Mouse (Mus musculus): ENCODE results near the gene Tenm2.

Tenm2 gene

GRCm38 (mm10) chr11:36139521-36139920, 1096.2 kb downstream of the Tenm2 start:
- POLR2A ChIA-PET = no interaction called here
- CTCF ChIA-PET = interaction anchor here in 1 of 4 experiments (0.6 kb wide), 1 partner anchor 391 kb away, joined by 3 read pairs; no protein-coding TSS in a partner anchor

GRCm38 (mm10) chr11:36137840-36138239, 1097.9 kb downstream of the Tenm2 start:
- POLR2A ChIA-PET = no interaction called here
- CTCF ChIA-PET = no interaction called here

- POLR2A ChIA-PET = no interaction called here
- CTCF ChIA-PET = interaction anchor here in 1 of 4 experiments (0.7 kb wide), 1 partner anchor 198 kb away, joined by 3 read pairs; no protein-coding TSS in a partner anchor
Observed at GRCm38 (mm10) chr11:36137276-36137675, 1098.5 kb downstream of the Tenm2 start.

- CTCF ChIA-PET = no interaction called here
- POLR2A ChIA-PET = no interaction called here
Observed at GRCm38 (mm10) chr11:36134645-36135044, 1101.1 kb downstream of the Tenm2 start.

GRCm38 (mm10) chr11:36123275-36123674, 1112.5 kb downstream of the Tenm2 start:
- CTCF ChIA-PET = interaction anchor here in 1 of 4 experiments (0.7 kb wide), 2 partner anchors 100 to 1116 kb away, joined by 3 to 15 read pairs; no protein-coding TSS in a partner anchor
- POLR2A ChIA-PET = no interaction called here

DNA sequence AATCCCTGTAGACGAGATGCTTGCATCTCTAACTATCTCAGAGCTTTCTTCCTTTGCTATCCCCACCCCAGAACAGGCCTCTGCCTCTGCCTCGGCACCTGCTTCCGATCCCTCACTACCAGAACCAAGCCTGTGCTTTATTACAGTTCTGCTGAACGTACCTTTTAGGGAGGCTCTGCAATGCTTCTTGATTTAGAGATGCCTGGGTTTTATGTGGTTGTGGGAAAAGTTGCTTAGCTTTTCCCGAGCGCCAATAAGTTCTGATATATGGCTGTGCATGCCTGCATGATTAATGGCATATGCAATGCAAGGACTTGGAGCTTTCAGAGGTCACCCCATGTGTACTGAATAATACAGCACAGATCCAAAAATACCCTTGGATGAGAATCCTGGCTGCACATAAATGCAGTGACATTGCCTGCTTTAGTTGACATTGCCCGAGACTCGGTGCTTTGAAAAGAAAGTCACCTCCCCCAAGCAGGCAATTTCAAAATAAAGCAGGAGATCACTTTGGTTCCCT, 1114.3 kb downstream of the Tenm2 start:
- CTCF ChIA-PET = no interaction called here
- POLR2A ChIA-PET = interaction anchor here in 1 of 4 experiments (0.6 kb wide), 1 partner anchor 181 kb away, joined by 4 read pairs; no protein-coding TSS in a partner anchor

DNA sequence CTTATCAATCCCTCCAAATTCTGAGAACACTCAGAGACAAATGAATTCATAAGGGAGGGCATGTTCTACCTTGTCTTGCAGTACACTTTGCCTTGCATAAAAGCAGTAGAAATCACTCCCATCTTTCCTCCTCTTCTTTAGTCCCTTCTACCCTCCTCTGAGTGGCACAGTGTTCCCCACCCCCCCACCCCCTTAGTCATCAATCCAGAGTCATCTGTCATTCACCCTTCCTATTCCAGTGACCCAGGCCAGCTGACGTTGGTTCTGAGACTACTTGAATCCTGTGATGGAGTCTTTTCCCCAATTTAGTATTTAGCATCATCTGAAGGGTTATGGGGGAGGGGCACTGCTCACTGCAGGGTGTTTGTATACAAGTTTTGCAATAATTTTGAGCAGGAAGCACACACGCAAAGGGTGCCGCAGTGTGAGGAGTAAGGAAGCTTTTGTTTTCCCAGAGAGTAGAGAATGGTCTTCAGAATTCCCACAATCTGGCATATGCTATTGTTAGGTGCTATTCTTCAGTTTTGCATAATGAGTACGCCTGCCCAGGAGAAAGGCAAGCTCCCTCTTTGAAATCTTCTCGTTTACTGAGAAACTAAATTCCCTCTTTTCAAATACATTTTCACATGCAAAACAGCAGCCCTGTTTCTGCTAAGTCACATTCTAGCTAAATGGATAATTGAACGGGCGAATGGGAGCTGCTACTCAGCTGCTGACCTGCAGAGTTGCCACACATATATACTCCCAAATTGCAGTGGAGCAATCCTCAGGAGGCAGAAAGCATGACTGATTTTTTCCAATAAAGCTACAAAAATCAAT, 1115.0 kb downstream of the Tenm2 start:
- ChIA-PET POLR2A (no interaction called here), CTCF (no interaction called here)

- CTCF ChIA-PET = interaction anchor here in 1 of 4 experiments (0.7 kb wide), 1 partner anchor 68 kb away, joined by 3 read pairs; no protein-coding TSS in a partner anchor
- POLR2A ChIA-PET = no interaction called here
Observed at GRCm38 (mm10) chr11:36113326-36113725, 1122.4 kb downstream of the Tenm2 start.

DNA sequence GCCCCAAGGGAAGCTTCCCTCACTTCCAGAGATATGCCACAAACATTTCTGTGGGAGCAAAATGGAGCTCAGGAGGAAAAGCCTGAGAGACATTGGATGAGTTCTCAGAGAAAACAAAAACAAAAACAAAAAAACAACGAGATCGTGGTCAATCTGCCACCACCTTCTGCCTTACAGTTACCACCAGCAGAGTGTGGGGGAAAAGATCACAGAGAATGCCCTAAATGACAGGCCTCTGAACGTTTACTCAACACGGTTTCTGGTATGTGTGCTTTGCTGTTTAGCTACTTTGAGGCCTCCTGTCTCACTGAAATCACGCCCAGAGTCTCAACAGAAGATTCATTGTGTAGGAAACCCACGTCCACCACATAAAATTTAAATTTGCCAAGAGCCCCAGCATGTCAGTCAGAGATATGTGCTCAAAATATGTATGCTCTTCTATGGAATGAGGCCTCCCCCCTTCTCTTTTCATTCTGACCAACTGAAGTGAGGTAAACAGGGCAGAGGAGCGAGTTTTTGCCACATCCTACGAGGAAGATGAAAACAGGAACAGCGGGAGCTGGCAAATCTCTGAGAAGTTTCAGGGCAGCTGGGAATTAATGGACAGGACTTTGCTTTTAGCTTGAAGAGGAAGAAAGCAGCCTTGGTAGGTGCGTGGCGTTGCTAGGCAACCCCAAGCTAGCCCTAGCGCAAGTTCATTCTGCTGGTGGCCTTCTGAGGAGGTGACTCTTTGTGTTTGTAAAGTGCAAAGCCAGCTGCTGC, 1126.6 kb downstream of the Tenm2 start:
- ChIA-PET POLR2A (no interaction called here), CTCF (no interaction called here)

DNA sequence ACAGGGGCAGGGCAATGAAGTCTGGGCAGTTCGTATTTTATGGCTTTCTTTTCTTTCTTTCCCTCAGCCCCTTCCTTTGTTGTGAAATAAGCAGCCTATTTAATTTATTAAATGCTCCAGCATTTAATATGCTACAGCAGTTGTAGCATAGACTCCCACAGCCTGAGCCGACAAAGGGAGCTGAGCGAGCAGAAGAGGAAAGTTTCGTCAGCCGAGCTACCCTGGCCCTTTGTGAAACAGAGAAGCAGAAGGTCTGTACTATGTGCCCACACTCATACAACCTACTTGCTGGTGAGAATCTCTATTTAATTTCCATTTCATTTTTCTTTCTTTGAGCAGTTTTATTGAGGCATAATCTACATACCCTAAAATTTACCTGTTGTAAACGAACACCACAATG, 1127.9 kb downstream of the Tenm2 start:
- ChIA-PET POLR2A (interaction anchor here in 1 of 4 experiments (0.7 kb wide), 1 partner anchor 36 kb away, joined by 3 read pairs; no protein-coding TSS in a partner anchor), CTCF (interaction anchor here in 1 of 4 experiments (1.0 kb wide), 1 partner anchor 62 kb away, joined by 3 read pairs; no protein-coding TSS in a partner anchor)

DNA sequence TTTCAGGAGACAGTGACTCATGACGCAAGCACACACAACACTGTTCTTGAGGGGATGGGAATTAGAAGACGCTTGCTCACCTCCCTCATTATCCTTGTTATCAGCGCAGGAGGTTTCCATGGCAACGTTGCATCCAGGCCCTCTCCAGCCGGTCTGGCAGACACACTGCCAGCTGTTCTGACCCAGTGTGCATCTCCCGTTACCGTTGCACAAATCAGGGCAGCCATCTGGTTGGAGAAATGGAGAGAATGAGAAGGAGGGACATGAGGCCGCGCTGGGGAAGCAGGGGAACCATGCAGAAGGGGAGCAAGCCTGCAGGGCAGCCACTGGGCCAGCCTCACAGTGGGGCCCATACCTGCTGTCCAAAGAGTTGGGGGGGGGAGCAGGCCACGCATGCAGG, 1129.1 kb downstream of the Tenm2 start:
- POLR2A ChIA-PET = no interaction called here
- CTCF ChIA-PET = interaction anchor here in 1 of 4 experiments (0.7 kb wide), 1 partner anchor 323 kb away, joined by 3 read pairs; no protein-coding TSS in a partner anchor

DNA sequence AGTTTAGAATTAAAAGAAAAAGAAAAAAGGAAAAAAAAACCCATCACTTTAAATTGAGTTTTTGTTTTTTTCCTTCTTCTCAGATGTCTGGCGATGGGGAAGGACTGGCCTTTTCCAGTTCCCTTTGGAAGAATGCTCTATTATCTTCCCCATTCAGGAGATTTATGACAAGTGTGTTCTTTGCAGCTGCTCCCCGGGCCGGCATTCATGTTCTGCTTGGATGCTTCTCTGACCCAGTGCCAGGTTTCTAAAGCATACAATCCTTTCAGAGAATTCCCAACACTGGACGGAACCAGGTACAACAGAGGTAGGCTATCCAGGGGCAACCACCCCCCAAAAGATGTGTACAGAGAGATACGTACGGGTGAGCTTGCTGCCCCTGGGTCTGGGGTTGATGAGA, 1132.2 kb downstream of the Tenm2 start:
- ChIA-PET POLR2A (no interaction called here), CTCF (no interaction called here)

GRCm38 (mm10) chr11:36096219-36096618, 1139.5 kb downstream of the Tenm2 start:
- CTCF ChIA-PET = no interaction called here
- POLR2A ChIA-PET = interaction anchor here in 1 of 4 experiments (0.6 kb wide), 1 partner anchor 40 kb away, joined by 4 read pairs; no protein-coding TSS in a partner anchor

DNA sequence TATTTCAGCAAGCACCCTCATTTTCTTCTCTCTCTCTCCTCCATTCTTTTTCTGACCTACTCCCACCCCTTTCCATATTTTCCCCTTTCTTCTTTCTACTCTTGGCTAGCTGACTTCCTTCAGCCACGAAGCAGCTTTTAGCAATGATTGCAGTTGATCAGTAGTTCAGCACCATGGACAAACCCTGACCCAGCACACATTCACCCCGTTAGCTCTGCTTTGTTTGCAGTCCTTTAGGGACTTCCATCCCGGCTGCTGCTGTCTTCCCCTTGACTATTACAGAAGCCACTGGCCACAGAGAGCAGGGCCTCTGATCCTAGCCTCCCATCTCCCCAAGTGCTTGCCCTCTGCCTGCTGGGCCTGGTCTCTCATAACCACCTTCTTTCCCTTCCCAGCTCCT, 1145.6 kb downstream of the Tenm2 start:
- ChIA-PET CTCF (interaction anchor here in 2 of 4 experiments (1.0 to 1.3 kb wide), 4 partner anchors 18 to 131 kb away, joined by 3 to 4 read pairs (median 3); no protein-coding TSS in a partner anchor), POLR2A (interaction anchor here in 1 of 4 experiments (0.6 kb wide), 1 partner anchor 115 kb away, joined by 4 read pairs; no protein-coding TSS in a partner anchor)

DNA sequence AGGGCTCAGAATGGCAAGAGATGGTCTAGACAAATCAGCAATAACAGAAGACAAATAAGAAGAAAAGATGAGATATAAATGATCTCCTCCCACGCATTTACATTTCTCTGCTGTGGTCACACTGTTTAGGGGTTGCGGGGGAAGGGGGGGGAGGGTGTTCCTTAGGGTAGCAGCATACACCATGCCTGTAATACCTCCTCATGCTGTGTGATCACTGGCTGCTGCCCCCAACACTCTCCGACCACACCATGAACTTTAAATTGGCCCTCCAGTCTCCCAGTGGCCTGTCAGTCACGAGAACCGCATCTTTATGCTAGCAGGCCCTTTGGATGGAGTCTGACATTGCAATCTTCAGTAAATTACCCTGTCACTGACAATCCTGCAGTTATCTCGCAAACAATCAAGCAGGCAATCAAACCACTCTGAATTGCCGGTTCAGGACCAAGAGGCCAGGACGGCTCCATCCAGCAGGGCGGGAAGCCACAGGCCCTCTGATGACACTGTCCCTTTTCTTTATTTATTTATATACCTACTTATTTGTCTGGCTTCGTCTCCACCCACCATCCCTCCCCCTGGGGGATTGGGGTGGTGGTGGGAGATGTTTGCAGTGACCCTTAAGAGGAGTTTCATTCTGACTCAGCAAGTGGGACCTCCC, 1154.2 kb downstream of the Tenm2 start:
- POLR2A ChIA-PET = no interaction called here

DNA sequence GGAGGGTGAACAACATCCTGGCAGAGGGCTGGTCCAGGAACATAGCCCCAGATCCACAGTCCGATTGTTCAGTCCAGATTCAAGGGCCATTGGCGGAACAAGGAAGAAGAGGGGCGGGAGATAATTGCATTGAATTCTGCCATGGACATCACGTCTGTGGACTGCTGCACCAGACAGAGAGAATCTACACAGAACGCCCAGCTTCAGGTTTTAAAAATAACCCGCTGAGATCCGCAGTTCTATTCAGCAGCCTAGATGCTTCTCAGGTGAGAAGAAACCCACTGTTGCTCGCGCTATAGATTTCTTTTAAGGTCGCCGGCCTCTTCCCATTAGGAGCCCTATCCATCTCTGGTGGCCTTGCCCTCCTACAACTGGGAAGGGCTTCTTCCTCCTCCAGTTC, 1155.0 kb downstream of the Tenm2 start:
- CTCF ChIA-PET = no interaction called here
- POLR2A ChIA-PET = interaction anchor here in 1 of 4 experiments (2.2 kb wide), 1 partner anchor 11 kb away, joined by 4 read pairs; no protein-coding TSS in a partner anchor

More for the DNA sequence above, 1154.2 kb downstream of the Tenm2 start:
- CTCF ChIA-PET = no interaction called here

GRCm38 (mm10) chr11:36078391-36078790, 1157.4 kb downstream of the Tenm2 start:
- POLR2A ChIA-PET = no interaction called here
- CTCF ChIA-PET = no interaction called here

- ChIA-PET POLR2A (no interaction called here), CTCF (no interaction called here)
Observed at GRCm38 (mm10) chr11:36074015-36074567, 1161.7 kb downstream of the Tenm2 start.

Data from embryonic stem cell, embryonic (primary cell).